ENCODE assay signal across 8 mouse cellular contexts in the genomic region with DNA sequence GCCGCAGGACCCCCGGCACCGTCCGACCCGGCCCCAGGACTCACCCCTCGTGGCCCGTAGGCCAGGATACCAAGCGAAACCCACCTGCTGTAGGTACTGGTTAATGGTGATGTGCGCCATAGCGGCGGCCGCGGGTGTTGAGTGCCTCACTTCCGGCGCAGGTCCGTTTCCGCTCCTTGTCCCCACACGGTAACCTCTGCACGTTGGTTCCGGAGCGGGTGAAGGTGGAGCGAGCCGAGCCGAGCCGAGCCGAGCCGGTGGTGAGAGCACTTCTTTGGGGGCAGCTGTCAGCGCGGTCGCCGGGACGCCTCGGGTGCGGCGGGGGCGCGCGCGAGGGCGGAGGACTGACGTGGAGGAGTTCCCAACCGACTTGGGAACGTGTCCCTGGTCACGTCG. TPM values are rescaled to one million over a fixed set of nuclear protein-coding genes. Genes with fewer than 3 reads are reported as not detected.
A peak's percentile ranks its signal among the peaks of the same experiment; 100 is the strongest.
DNase-seq lines count a peak whose midpoint lies in the region; ATAC-seq and TF ChIP-seq lines count a peak whose summit lies in the region.

No protein-coding gene starts in this region.

- no peaks in the 10 kb centered on the region for H3K27me3 ChIP-seq in heart, embryonic 12.5 days (replicated peaks)
- no peaks in the 10 kb centered on the region for H3K27me3 ChIP-seq in kidney, postnatal 0 days (ENCODE audit: insufficient read depth, low read length)
- no peaks in the 10 kb centered on the region for H3K27me3 ChIP-seq in liver, embryonic 11.5 days (replicated peaks; ENCODE audit: control insufficient read depth, insufficient read depth, low read length)
- no peaks in the 10 kb centered on the region for H3K27me3 ChIP-seq in stomach, embryonic 14.5 days (ENCODE audit: control insufficient read depth, insufficient read depth, low read length)

- no peak; the same call in 1 of the 2 replicates for TF ChIP-seq CTCF in kidney, postnatal 0 days (IDR thresholded peaks at IDR 0.05; ENCODE audit: low read depth)

- H3K9me3 ChIP-seq in heart, embryonic 12.5 days (replicated peaks), result no peaks in the 10 kb centered on the region
- no peaks in the 10 kb centered on the region for H3K9me3 ChIP-seq in kidney, postnatal 0 days (replicated peaks; ENCODE audit: low read length)
- H3K9me3 ChIP-seq in liver, embryonic 11.5 days (ENCODE audit: control insufficient read depth, low read length), result no peaks in the 10 kb centered on the region
- H3K9me3 ChIP-seq in stomach, embryonic 14.5 days (ENCODE audit: control insufficient read depth, low read depth, low read length), result no peaks in the 10 kb centered on the region

- DNase-seq in B cell, adult 2 months, result peak; percentile 93 to 94
- peak; percentile 97 for DNase-seq in brain, adult 2 months (ENCODE audit: low read depth, low spot score)
- peak; percentile 94 for DNase-seq in kidney, postnatal 0 days (ENCODE audit: low spot score)
- DNase-seq in liver, embryonic 11.5 days (ENCODE audit: low spot score), result peak; percentile 92
- peak; percentile 94 for DNase-seq in naive thymus-derived CD4-positive, alpha-beta T cell, adult 2 months (ENCODE audit: low read depth)

- H3K4me2 ChIP-seq in heart, embryonic 12.5 days, result peak overlapping the region; percentile 90
- H3K4me2 ChIP-seq in kidney, postnatal 0 days (ENCODE audit: low read length), result peak overlapping the region; percentile 78
- H3K4me2 ChIP-seq in liver, embryonic 11.5 days, result peak overlapping the region; percentile 90
- H3K4me2 ChIP-seq in stomach, embryonic 14.5 days (replicated peaks; ENCODE audit: low read depth, low read length), result peak overlapping the region; percentile 90

- H3K4me3 ChIP-seq in heart, embryonic 12.5 days, result peak overlapping the region; percentile 98
- peak overlapping the region; percentile 98 for H3K4me3 ChIP-seq in kidney, postnatal 0 days (replicated peaks; ENCODE audit: low read depth, low read length)
- peak overlapping the region; percentile 71 for H3K4me3 ChIP-seq in liver, embryonic 11.5 days (ENCODE audit: low read depth, low read length)
- peak overlapping the region; percentile 84 for H3K4me3 ChIP-seq in stomach, embryonic 14.5 days (ENCODE audit: low read depth, low read length)

- H3K27ac ChIP-seq in heart, embryonic 12.5 days (ENCODE audit: poor library complexity, severe bottlenecking), result peak overlapping the region; percentile 91
- H3K27ac ChIP-seq in kidney, postnatal 0 days, result peak overlapping the region; percentile 96
- H3K27ac ChIP-seq in liver, embryonic 11.5 days (ENCODE audit: low read depth, low read length), result peak overlapping the region; percentile 83
- peak overlapping the region; percentile 90 for H3K27ac ChIP-seq in stomach, embryonic 14.5 days (ENCODE audit: low read length)

- H3K36me3 ChIP-seq in heart, embryonic 12.5 days, result peaks cover 23% of the 10 kb centered on the region
- no peaks in the 10 kb centered on the region for H3K36me3 ChIP-seq in kidney, postnatal 0 days (ENCODE audit: insufficient read depth, low read length)
- peaks cover 10% of the 10 kb centered on the region; the same call in 1 of the 2 replicates for H3K36me3 ChIP-seq in liver, embryonic 11.5 days (ENCODE audit: control insufficient read depth, insufficient read depth, low read length)
- H3K36me3 ChIP-seq in stomach, embryonic 14.5 days (ENCODE audit: control insufficient read depth, insufficient read depth, low read length), result peaks cover 6% of the 10 kb centered on the region

- H3K4me1 ChIP-seq in heart, embryonic 12.5 days (replicated peaks), result peaks cover 34% of the 10 kb centered on the region
- H3K4me1 ChIP-seq in kidney, postnatal 0 days (replicated peaks; ENCODE audit: insufficient read depth, low read length), result peaks cover 7% of the 10 kb centered on the region; the same call in 1 of the 2 replicates
- peaks cover 29% of the 10 kb centered on the region for H3K4me1 ChIP-seq in liver, embryonic 11.5 days (replicated peaks; ENCODE audit: control insufficient read depth, insufficient read depth, low read length)
- peaks cover 17% of the 10 kb centered on the region for H3K4me1 ChIP-seq in stomach, embryonic 14.5 days (ENCODE audit: control insufficient read depth, insufficient read depth, low read length)

- H3K9ac ChIP-seq in heart, embryonic 12.5 days, result peak overlapping the region; percentile 95
- peak overlapping the region; percentile 92 for H3K9ac ChIP-seq in kidney, postnatal 0 days (ENCODE audit: low read depth, low read length)
- H3K9ac ChIP-seq in liver, embryonic 11.5 days (ENCODE audit: low read depth, low read length), result peak overlapping the region; percentile 99
- H3K9ac ChIP-seq in stomach, embryonic 14.5 days (replicated peaks; ENCODE audit: low read depth, low read length), result peak overlapping the region; percentile 71

- ATAC-seq in erythroblast, adult 5-6 weeks (replicated peaks; ENCODE audit: low FRiP score, poor library complexity, severe bottlenecking), result peak; percentile 44
- ATAC-seq in heart, embryonic 12.5 days (ENCODE audit: insufficient number of reproducible peaks, low FRiP score), result peak; percentile 78
- peak; percentile 76 for ATAC-seq in kidney, postnatal 0 days (replicated peaks; ENCODE audit: low FRiP score, low read depth)
- peak; percentile 70 for ATAC-seq in liver, embryonic 11.5 days (replicated peaks; ENCODE audit: low FRiP score)
- ATAC-seq in stomach, embryonic 14.5 days (ENCODE audit: insufficient number of reproducible peaks, insufficient read depth, low FRiP score, low read depth), result peak; percentile 75

- whole genome bisulfite sequencing in heart, embryonic 12.5 days, result under 1% methylated on average over 44 of the region's 45 CpGs
- WGBS in kidney, postnatal 0 days, result under 1% methylated on average over 42 of the region's 45 CpGs
- WGBS in liver, embryonic 11.5 days, result under 1% methylated on average over 45 of the region's 45 CpGs
- WGBS in stomach, embryonic 14.5 days, result under 1% methylated on average over 45 of the region's 45 CpGs

RNA-seq across cellular contexts. Expression of gene Pcid2, which starts 0.6 kb away (rescaled TPM):
- 7.5 and 8.6 TPM in 2 replicates for total RNA-seq in erythroblast, adult 5-6 weeks (2015; ENCODE audit: low replicate concordance)
- 7.8 and 12.1 TPM in 2 replicates for total RNA-seq in erythroblast, adult 5-6 weeks (2017; ENCODE audit: low replicate concordance)
- 29.3 and 29.5 TPM in 2 replicates for polyA plus RNA-seq in heart, embryonic 12.5 days (2016; fragmentation: Nextera tagmentation; extraction: Ambion mirVana)
- polyA plus RNA-seq in kidney, postnatal 0 days (2015; fragmentation: Nextera tagmentation; extraction: Ambion mirVana), result 26.4 and 27.9 TPM in 2 replicates
- 38.8 and 46.0 TPM in 2 replicates for polyA plus RNA-seq in liver, embryonic 11.5 days (2014; fragmentation: Nextera tagmentation; extraction: Ambion mirVana)
- polyA plus RNA-seq in stomach, embryonic 14.5 days (2014; fragmentation: Nextera tagmentation; extraction: Ambion mirVana), result 36.1 and 37.8 TPM in 2 replicates

RNA-seq across cellular contexts. Expression of gene Cul4a, which starts 0.7 kb away (rescaled TPM):
- total RNA-seq in erythroblast, adult 5-6 weeks (2015; ENCODE audit: low replicate concordance), result 390 and 405 TPM in 2 replicates
- 552 and 664 TPM in 2 replicates for total RNA-seq in erythroblast, adult 5-6 weeks (2017; ENCODE audit: low replicate concordance)
- 124 and 137 TPM in 2 replicates for polyA plus RNA-seq in heart, embryonic 12.5 days (2016; fragmentation: Nextera tagmentation; extraction: Ambion mirVana)
- 80.4 and 85.0 TPM in 2 replicates for polyA plus RNA-seq in kidney, postnatal 0 days (2015; fragmentation: Nextera tagmentation; extraction: Ambion mirVana)
- polyA plus RNA-seq in liver, embryonic 11.5 days (2014; fragmentation: Nextera tagmentation; extraction: Ambion mirVana), result 111 and 123 TPM in 2 replicates
- 93.9 and 101 TPM in 2 replicates for polyA plus RNA-seq in stomach, embryonic 14.5 days (2014; fragmentation: Nextera tagmentation; extraction: Ambion mirVana)

RNA-seq across cellular contexts. Expression of gene Proz, which starts 44.0 kb away (rescaled TPM):
- not detected in 2 replicates for total RNA-seq in erythroblast, adult 5-6 weeks (2015; ENCODE audit: low replicate concordance)
- total RNA-seq in erythroblast, adult 5-6 weeks (2017; ENCODE audit: low replicate concordance), result not detected in 2 replicates
- polyA plus RNA-seq in heart, embryonic 12.5 days (2016; fragmentation: Nextera tagmentation; extraction: Ambion mirVana), result 0.39 and 0.92 TPM in 2 replicates
- polyA plus RNA-seq in kidney, postnatal 0 days (2015; fragmentation: Nextera tagmentation; extraction: Ambion mirVana), result 1.4 and 1.7 TPM in 2 replicates
- polyA plus RNA-seq in liver, embryonic 11.5 days (2014; fragmentation: Nextera tagmentation; extraction: Ambion mirVana), result 13.5 and 15.9 TPM in 2 replicates
- 0.31 and 0.45 TPM in 2 replicates for polyA plus RNA-seq in stomach, embryonic 14.5 days (2014; fragmentation: Nextera tagmentation; extraction: Ambion mirVana)

RNA-seq across cellular contexts. Expression of gene Lamp1, which starts 54.3 kb away (rescaled TPM):
- total RNA-seq in erythroblast, adult 5-6 weeks (2015; ENCODE audit: low replicate concordance), result 101 and 131 TPM in 2 replicates
- total RNA-seq in erythroblast, adult 5-6 weeks (2017; ENCODE audit: low replicate concordance), result 103 and 130 TPM in 2 replicates
- 364 and 372 TPM in 2 replicates for polyA plus RNA-seq in heart, embryonic 12.5 days (2016; fragmentation: Nextera tagmentation; extraction: Ambion mirVana)
- polyA plus RNA-seq in kidney, postnatal 0 days (2015; fragmentation: Nextera tagmentation; extraction: Ambion mirVana), result 447 and 473 TPM in 2 replicates
- 251 and 283 TPM in 2 replicates for polyA plus RNA-seq in liver, embryonic 11.5 days (2014; fragmentation: Nextera tagmentation; extraction: Ambion mirVana)
- polyA plus RNA-seq in stomach, embryonic 14.5 days (2014; fragmentation: Nextera tagmentation; extraction: Ambion mirVana), result 272 and 298 TPM in 2 replicates

Comparison
In these comparisons a context has a peak if more than half of its experiments do, and no peak if none do; other contexts are left out.
1. Peak in every context shown above with its lines: DNase-seq, ATAC-seq, H3K4me3 ChIP-seq and H3K27ac ChIP-seq.